Mouse (Mus musculus): ENCODE measurements around the gene Gm20388. TPM values are rescaled to one million over a fixed set of nuclear protein-coding genes. Genes with fewer than 3 reads are reported as not detected.

Gene Gm20388
- polyA plus RNA-seq, 1 experiment from 2014 or later, result not detected

- WGBS, result 63% methylated on average over 5 of the region's 5 CpGs
- H3K9me3 ChIP-seq (ENCODE audit: control insufficient read depth, low read length), result no peaks in the 10 kb centered on the region
- no peak overlapping the region for H3K27ac ChIP-seq (replicated peaks)
- no peaks in the 10 kb centered on the region; the same call in 1 of the 2 replicates for H3K4me1 ChIP-seq (replicated peaks; ENCODE audit: control insufficient read depth, insufficient read depth)
- ATAC-seq (ENCODE audit: low FRiP score, low TSS enrichment) (no peak), DNase-seq (ENCODE audit: low spot score) (no peak)
- no peaks in the 10 kb centered on the region for H3K27me3 ChIP-seq (ENCODE audit: control insufficient read depth, insufficient read depth, low read length)
- H3K9ac ChIP-seq (ENCODE audit: low read length), result no peak overlapping the region
- H3K4me3 ChIP-seq (ENCODE audit: low read depth, low read length), result no peak overlapping the region
- no peaks in the 10 kb centered on the region for H3K36me3 ChIP-seq (ENCODE audit: control insufficient read depth, insufficient read depth, low read length)
- TF ChIP-seq EP300 (optimal IDR thresholded peaks at IDR 0.05) (no peak), CTCF (IDR thresholded peaks at IDR 0.05; ENCODE audit: low read depth) (no peak)
- no peak overlapping the region for H3K4me2 ChIP-seq (replicated peaks; ENCODE audit: low read depth)
Observed at GRCm38 (mm10) chr8:124289481-124290050, 4378.9 kb downstream of the Gm20388 start.

GRCm38 (mm10) chr8:124290911-124291691 lies 4380.5 kb downstream of the Gm20388 start:
- Histone ChIP-seq H3K27me3 (ENCODE audit: control insufficient read depth, insufficient read depth, low read length) (no peaks in the 10 kb centered on the region), H3K4me2 (replicated peaks; ENCODE audit: low read depth) (no peak overlapping the region), H3K9me3 (ENCODE audit: control insufficient read depth, low read length) (no peaks in the 10 kb centered on the region), H3K4me1 (replicated peaks; ENCODE audit: control insufficient read depth, insufficient read depth) (no peaks in the 10 kb centered on the region; the same call in 1 of the 2 replicates), H3K36me3 (ENCODE audit: control insufficient read depth, insufficient read depth, low read length) (no peaks in the 10 kb centered on the region), H3K27ac (replicated peaks) (peak overlapping the region; percentile 74), H3K9ac (ENCODE audit: low read length) (no peak overlapping the region), H3K4me3 (ENCODE audit: low read depth, low read length) (no peak overlapping the region)
- no peak for TF ChIP-seq EP300 (optimal IDR thresholded peaks at IDR 0.05)
- peak; percentile 69 for TF ChIP-seq CTCF (IDR thresholded peaks at IDR 0.05; ENCODE audit: low read depth)
- ATAC-seq (ENCODE audit: low FRiP score, low TSS enrichment) (peak; percentile 15; the same call in 1 of the 2 replicates), DNase-seq (ENCODE audit: low spot score) (peak; percentile 45)
- 68% methylated on average over 9 of the region's 9 CpGs for WGBS

- WGBS, result 80% methylated on average over 5 of the region's 5 CpGs
- TF ChIP-seq EP300 (optimal IDR thresholded peaks at IDR 0.05) (no peak), CTCF (IDR thresholded peaks at IDR 0.05; ENCODE audit: low read depth) (no peak)
- Histone ChIP-seq H3K9me3 (ENCODE audit: control insufficient read depth, low read length) (no peaks in the 10 kb centered on the region), H3K4me1 (replicated peaks; ENCODE audit: control insufficient read depth, insufficient read depth) (no peaks in the 10 kb centered on the region; the same call in 1 of the 2 replicates), H3K4me2 (replicated peaks; ENCODE audit: low read depth) (no peak overlapping the region), H3K27me3 (ENCODE audit: control insufficient read depth, insufficient read depth, low read length) (no peaks in the 10 kb centered on the region), H3K4me3 (ENCODE audit: low read depth, low read length) (no peak overlapping the region), H3K27ac (replicated peaks) (peak overlapping the region; percentile 74), H3K36me3 (ENCODE audit: control insufficient read depth, insufficient read depth, low read length) (no peaks in the 10 kb centered on the region), H3K9ac (ENCODE audit: low read length) (no peak overlapping the region)
- DNase-seq (ENCODE audit: low spot score), result no peak
- peak; percentile 51 for ATAC-seq (ENCODE audit: low FRiP score, low TSS enrichment)
Observed at GRCm38 (mm10) chr8:124291693-124292092, 4381.1 kb downstream of the Gm20388 start.

- Histone ChIP-seq H3K27ac (replicated peaks) (no peak overlapping the region), H3K9ac (ENCODE audit: low read length) (no peak overlapping the region), H3K4me1 (replicated peaks; ENCODE audit: control insufficient read depth, insufficient read depth) (no peaks in the 10 kb centered on the region; the same call in 1 of the 2 replicates), H3K36me3 (ENCODE audit: control insufficient read depth, insufficient read depth, low read length) (no peaks in the 10 kb centered on the region), H3K4me3 (ENCODE audit: low read depth, low read length) (no peak overlapping the region), H3K27me3 (ENCODE audit: control insufficient read depth, insufficient read depth, low read length) (no peaks in the 10 kb centered on the region), H3K9me3 (ENCODE audit: control insufficient read depth, low read length) (no peaks in the 10 kb centered on the region), H3K4me2 (replicated peaks; ENCODE audit: low read depth) (no peak overlapping the region)
- TF ChIP-seq CTCF (IDR thresholded peaks at IDR 0.05; ENCODE audit: low read depth) (no peak), EP300 (optimal IDR thresholded peaks at IDR 0.05) (no peak)
- no peak for ATAC-seq (ENCODE audit: low FRiP score, low TSS enrichment)
- no peak for DNase-seq (ENCODE audit: low spot score)
- 73% methylated on average over 9 of the region's 9 CpGs for WGBS
Observed at GRCm38 (mm10) chr8:124292965-124293364, 4382.3 kb downstream of the Gm20388 start.

GRCm38 (mm10) chr8:124294425-124294824 lies 4383.8 kb downstream of the Gm20388 start:
- H3K9me3 ChIP-seq (ENCODE audit: control insufficient read depth, low read length), result no peaks in the 10 kb centered on the region
- ATAC-seq (ENCODE audit: low FRiP score, low TSS enrichment), result no peak
- H3K36me3 ChIP-seq (ENCODE audit: control insufficient read depth, insufficient read depth, low read length), result no peaks in the 10 kb centered on the region
- no peak overlapping the region for H3K9ac ChIP-seq (ENCODE audit: low read length)
- H3K4me2 ChIP-seq (replicated peaks; ENCODE audit: low read depth), result no peak overlapping the region
- TF ChIP-seq EP300 (optimal IDR thresholded peaks at IDR 0.05) (no peak), CTCF (IDR thresholded peaks at IDR 0.05; ENCODE audit: low read depth) (no peak)
- WGBS, result 32% methylated on average over 6 of the region's 6 CpGs
- H3K27ac ChIP-seq (replicated peaks), result peak overlapping the region; percentile 31; the same call in 1 of the 2 replicates
- DNase-seq (ENCODE audit: low spot score), result no peak
- no peaks in the 10 kb centered on the region; the same call in 1 of the 2 replicates for H3K4me1 ChIP-seq (replicated peaks; ENCODE audit: control insufficient read depth, insufficient read depth)
- H3K27me3 ChIP-seq (ENCODE audit: control insufficient read depth, insufficient read depth, low read length), result no peaks in the 10 kb centered on the region
- no peak overlapping the region for H3K4me3 ChIP-seq (ENCODE audit: low read depth, low read length)

- 44% methylated on average over 10 of the region's 10 CpGs for WGBS
- H3K36me3 ChIP-seq (ENCODE audit: control insufficient read depth, insufficient read depth, low read length), result no peaks in the 10 kb centered on the region
- H3K9ac ChIP-seq (ENCODE audit: low read length), result no peak overlapping the region
- no peak overlapping the region for H3K4me2 ChIP-seq (replicated peaks; ENCODE audit: low read depth)
- no peaks in the 10 kb centered on the region for H3K27me3 ChIP-seq (ENCODE audit: control insufficient read depth, insufficient read depth, low read length)
- H3K9me3 ChIP-seq (ENCODE audit: control insufficient read depth, low read length), result no peaks in the 10 kb centered on the region
- TF ChIP-seq CTCF (IDR thresholded peaks at IDR 0.05; ENCODE audit: low read depth), result no peak
- no peak for TF ChIP-seq EP300 (optimal IDR thresholded peaks at IDR 0.05)
- DNase-seq (ENCODE audit: low spot score) (no peak), ATAC-seq (ENCODE audit: low FRiP score, low TSS enrichment) (peak; percentile 15; the same call in 1 of the 2 replicates)
- H3K4me1 ChIP-seq (replicated peaks; ENCODE audit: control insufficient read depth, insufficient read depth), result no peaks in the 10 kb centered on the region; the same call in 1 of the 2 replicates
- H3K27ac ChIP-seq (replicated peaks), result peak overlapping the region; percentile 31; the same call in 1 of the 2 replicates
- H3K4me3 ChIP-seq (ENCODE audit: low read depth, low read length), result no peak overlapping the region
Observed at GRCm38 (mm10) chr8:124294900-124295299, 4384.3 kb downstream of the Gm20388 start.
